Mouse (Mus musculus) small intestine, adult 2 months (tissue): ENCODE measurements around the gene Txlnb.

Source experiments
- CTCF ChIP-seq: fragments of 200-500 bp; IDR thresholded peaks from 2 replicates; pipeline ENCODE4 v1.5.1; 2012; ENCODE audit warnings: low read depth, mild to moderate bottlenecking, control low read depth, inconsistent platforms, low read length, moderate library complexity, mixed read lengths; ENCODE audit not compliant: insufficient replicate concordance, insufficient read length; ENCODE audit errors: extremely low read depth
- POLR2A ChIP-seq: fragments of 200-500 bp; IDR thresholded peaks from 2 replicates; pipeline ENCODE4 v1.6.1; 2012; ENCODE audit warnings: low read depth, mild to moderate bottlenecking, control low read depth, inconsistent platforms, low read length, moderate library complexity

DNA sequence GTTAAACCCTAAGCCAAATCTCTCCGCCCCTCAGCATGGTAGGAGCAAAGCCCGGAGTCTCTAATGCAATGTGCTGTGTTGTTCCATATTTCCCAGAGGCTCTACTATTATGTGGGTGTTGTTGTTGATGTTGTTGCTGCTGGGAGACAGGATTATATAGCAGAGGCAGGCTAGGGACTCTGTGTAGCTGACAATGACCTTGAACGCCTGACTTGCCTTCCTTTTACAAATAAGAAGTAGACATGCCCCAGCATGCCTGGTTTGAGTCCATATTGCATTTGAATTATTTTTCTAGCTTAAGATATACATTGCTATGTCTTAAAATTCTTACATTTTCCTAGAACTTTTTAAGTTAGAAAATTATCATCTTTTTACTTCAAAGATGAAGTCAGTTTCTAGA lies 1.7 kb downstream of the Txlnb start:
- TF ChIP-seq CTCF (no peak), POLR2A (no peak)
